Mouse (Mus musculus) right cerebral cortex, postnatal 14 days (tissue): ENCODE results near the gene Ssx2ip.
A peak's percentile ranks its signal among the peaks of the same experiment; 100 is the strongest.

ENCODE experiments used
- DNase-seq: peaks from one replicate; pipeline ENCODE4 v3.0.0; 2022

Gene Ssx2ip

GRCm38 (mm10) chr3:146404311-146405201 lies at the start of gene Ssx2ip:
TSS of gene Ssx2ip (plus strand) at chr3:146404642.
- peak; percentile 99 for DNase-seq

DNA sequence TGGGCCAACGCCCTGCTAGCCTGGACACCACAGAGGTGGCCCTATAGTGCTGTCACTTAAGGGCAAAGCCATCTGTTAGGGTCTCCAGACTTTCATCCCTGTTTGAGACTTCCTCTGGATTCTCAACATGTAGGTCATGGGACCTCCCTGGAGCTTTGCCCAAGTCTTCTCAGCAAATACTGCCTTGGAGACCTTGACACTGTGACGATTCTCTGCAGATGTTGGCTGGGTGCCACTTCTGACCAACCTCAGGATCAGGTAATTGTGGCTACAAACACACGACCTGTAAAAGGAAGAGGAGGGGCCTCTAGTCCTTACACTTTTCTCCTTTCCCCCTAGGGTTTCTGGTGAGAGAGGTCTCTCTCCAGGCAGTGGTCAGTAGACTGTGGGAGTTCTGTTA lies 49.3 kb upstream of the Ssx2ip start:
- DNase-seq, result no peak

- DNase-seq, result no peak
Measured at GRCm38 (mm10) chr3:146365471-146365870, 39.0 kb upstream of the Ssx2ip start.

DNA sequence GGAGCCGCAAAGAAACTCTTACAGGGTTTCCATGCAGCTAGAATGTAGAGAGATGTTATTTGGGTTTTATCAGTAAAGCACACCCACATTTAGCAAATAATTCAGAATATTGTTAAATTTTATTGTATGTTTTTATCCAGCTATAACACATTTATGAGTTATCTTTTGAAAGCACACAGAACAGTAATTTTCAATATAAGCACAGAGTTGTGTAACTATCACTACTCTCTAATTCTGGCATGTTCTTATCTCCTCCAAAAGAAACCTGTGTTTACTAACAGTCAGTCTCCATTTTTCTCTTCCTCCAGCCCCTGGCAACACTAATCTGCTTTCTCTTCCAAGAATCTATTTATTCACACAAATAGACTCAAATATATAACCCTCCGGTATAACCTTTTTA lies 37.4 kb upstream of the Ssx2ip start:
- no peak for DNase-seq

GRCm38 (mm10) chr3:146370553-146371095 lies 33.8 kb upstream of the Ssx2ip start:
- no peak for DNase-seq

DNA sequence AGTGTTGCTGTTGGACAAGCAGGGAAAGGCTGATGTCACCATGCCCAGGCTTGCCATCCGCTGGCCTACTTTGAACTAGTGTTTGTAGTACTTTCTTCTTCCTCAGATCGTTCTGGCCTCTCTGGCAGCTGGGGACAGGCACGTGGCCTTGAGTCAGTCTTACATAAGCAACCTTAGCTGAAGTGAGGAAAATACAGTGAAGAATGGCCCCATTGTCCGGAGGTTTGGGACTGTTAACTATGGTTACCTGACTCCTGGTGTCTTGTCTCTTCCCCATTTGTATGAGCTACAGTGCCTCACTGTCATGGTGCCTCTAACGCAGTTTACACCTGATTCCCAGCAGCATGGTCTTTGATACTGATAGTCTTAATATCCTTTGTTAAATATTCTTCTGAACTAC lies 33.2 kb upstream of the Ssx2ip start:
- no peak for DNase-seq

DNA sequence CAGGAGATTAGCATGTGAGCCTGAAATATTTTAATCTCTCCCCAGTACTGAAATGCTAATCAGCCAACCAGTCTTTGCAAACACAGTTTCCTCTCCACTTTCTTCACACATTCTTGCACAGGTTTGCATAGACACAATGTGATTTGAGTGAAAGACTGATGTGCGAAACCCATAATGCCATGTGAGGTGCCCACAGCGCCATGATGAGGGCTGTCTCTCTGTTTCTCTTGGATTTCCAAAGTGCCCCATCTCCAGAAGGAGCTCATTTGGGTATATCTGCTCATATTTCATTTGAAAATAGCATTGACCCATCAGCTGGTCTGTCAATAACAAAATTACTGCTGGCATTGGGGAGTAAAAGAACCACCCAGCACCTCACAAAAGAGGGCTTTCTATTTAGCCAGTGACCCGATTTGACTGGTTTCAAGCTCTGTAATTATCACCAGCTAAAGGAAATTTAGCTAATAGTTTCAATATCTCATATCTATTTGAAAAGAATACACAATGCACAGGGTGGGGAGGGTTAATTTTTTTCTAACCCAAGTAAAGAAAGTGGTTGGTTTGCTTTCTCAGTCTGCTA lies 29.8 kb upstream of the Ssx2ip start:
- no peak for DNase-seq

GRCm38 (mm10) chr3:146375224-146375657 lies 29.2 kb upstream of the Ssx2ip start:
- DNase-seq, result no peak

DNA sequence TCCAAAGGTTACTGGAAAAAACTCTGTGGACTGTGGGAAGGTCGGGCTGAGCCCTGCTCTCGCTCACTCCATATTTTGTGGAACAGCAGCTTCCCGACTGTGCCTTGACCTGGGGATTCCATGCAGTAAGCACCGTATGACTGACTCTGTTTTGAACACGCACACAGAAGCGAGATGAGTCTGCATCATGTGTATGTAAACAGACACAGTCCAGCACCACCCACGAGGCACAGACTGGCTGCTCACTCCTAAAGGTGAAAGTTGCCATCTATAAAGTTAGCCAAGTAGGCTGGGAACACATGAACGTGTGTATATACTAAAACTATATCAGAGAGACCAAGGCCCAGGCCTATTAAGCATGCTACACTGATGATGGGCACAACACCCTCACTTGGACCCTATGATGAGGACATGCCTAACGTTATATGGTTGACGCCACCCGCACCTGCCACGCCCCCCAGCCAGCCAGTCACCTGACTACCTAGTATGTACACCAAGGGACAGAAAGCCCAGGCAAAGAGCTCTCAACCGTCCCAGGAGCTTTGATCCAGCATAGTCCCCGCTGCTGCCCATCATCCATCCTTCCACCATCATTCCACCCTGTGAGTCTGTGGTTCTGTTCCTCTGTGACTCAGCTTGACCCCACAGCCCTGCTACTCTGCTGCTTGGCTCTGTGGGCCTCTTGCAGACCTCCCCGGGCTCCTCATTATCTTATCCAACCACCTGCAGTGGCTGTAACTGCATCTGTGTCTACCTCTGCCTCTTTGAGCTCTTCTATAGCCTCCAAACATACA lies 27.9 kb upstream of the Ssx2ip start:
- DNase-seq, result no peak

DNA sequence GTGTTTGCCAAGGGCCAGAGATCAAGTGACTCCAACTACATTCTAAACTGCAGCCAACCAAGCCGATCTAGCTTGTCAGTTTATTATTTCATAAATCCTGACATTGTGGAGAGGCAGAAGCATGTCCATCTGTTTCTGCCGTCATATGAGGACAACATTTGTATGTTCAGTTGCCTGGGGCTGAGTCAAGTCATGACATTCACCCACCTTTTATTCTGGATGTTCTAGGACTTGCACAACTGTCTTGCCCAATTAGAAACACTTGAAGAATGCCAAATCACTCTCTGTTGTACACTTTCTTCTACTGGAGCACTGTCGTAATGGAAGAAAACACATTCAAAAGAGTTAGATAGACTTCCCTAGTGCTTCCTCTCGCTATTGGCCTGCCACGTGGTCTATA lies 27.2 kb upstream of the Ssx2ip start:
- no peak for DNase-seq

- DNase-seq, result no peak
Measured at GRCm38 (mm10) chr3:146378753-146379152, 25.7 kb upstream of the Ssx2ip start.

DNA sequence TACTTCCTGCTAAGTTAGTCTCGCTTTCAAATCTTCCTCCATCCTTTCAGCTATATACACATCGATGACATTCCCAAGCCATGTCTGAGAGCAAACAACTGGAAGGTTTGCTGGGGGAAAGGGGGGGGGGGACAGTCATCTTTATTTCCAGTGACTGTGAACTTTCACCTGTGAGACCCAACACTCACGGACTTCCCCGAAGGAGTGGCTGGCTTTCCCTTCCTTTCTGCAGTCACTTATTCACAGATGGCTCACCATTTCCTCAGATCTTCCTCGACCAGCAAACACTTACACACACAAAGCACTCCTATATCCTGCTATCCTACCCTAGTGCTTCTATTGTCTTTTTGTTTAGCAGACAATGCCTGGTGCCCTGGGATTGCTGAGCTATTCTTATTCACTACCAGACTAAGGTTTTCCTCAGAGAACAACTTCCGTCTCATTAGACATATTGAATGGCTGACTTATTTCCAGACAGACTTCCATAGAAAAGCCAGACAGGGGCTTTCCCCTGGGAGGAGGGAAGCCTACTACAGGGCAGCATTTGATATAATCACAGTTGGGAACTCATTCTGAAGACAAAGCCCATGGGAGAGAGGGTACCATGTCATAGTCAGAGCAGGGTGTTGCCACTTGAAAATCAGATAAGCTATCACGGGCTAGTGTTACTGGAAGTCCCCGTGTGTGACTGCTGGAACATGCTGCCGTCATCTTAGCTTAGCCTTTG lies 24.5 kb upstream of the Ssx2ip start:
- no peak for DNase-seq

DNA sequence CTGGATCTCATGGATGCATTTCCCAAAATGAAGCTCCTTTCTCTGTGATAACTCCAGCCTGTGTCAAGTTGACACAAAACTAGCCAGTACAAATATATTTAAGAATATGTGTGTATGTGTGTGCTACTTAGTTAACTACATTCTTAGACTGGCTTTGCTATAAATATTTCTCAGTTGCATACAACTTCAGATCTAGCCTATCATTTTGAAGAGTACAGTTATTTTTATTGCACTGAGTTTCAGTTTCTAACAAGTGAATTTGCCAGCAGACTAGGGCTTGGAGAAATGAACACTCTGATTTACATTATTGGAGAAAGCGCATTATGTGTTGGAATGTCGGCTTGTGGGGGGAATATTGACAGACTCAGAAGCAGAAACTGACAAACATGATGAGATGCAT lies 23.6 kb upstream of the Ssx2ip start:
- no peak for DNase-seq

GRCm38 (mm10) chr3:146381471-146381870 lies 23.0 kb upstream of the Ssx2ip start:
- no peak for DNase-seq

GRCm38 (mm10) chr3:146386800-146387199 lies 17.6 kb upstream of the Ssx2ip start:
- DNase-seq, result no peak

- DNase-seq, result no peak
Measured at GRCm38 (mm10) chr3:146392656-146393321, 11.7 kb upstream of the Ssx2ip start.

- DNase-seq, result no peak
Measured at GRCm38 (mm10) chr3:146393641-146394100, 10.8 kb upstream of the Ssx2ip start.

DNA sequence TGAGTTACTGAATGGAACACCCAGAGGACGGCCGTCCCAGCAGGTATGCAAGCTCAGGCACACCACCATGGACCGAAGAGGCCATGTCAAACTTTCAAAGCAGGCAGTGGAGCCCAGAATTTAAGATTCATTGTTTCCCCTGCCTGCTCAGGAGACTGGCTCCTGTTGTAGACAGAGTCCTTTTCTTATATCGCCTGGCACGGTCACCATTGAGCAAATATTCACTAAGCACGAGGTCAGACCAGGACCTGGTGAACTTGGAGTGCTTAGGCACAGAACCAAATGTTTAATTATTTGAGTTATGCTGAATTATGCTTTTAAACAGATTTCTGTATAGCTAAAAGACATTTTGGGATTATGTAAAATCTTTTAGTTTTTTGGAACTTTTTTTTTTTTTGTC lies 8.2 kb upstream of the Ssx2ip start:
- DNase-seq, result no peak

GRCm38 (mm10) chr3:146396934-146397333 lies 7.5 kb upstream of the Ssx2ip start:
- DNase-seq, result no peak

GRCm38 (mm10) chr3:146397847-146398246 lies 6.6 kb upstream of the Ssx2ip start:
- DNase-seq, result no peak

GRCm38 (mm10) chr3:146399203-146399602 lies 5.2 kb upstream of the Ssx2ip start:
- no peak for DNase-seq

GRCm38 (mm10) chr3:146403770-146404169 lies 672 bp upstream of the Ssx2ip start:
- DNase-seq, result no peak
